Mouse (Mus musculus) brain, embryonic 14.5 days (tissue): ENCODE measurements around the gene Kctd18. TPM values are rescaled to one million over a fixed set of nuclear protein-coding genes. Genes with fewer than 3 reads are reported as not detected.

Experiments
- DNase-seq: peaks from one replicate; pipeline ENCODE4 v3.0.0-alpha.2; 2011; ENCODE audit warnings: low read depth
- CTCF ChIP-seq: fragments of 200-500 bp; IDR thresholded peaks from 2 replicates; pipeline ENCODE4 v1.5.1; 2012; ENCODE audit warnings: inconsistent platforms, mild to moderate bottlenecking, moderate library complexity, borderline replicate concordance; ENCODE audit not compliant: insufficient read depth, insufficient read length; ENCODE audit errors: extremely low read depth
- POLR2A ChIP-seq: fragments of 200-500 bp; IDR thresholded peaks from 2 replicates; pipeline ENCODE4 v1.6.1; 2012; ENCODE audit warnings: mild to moderate bottlenecking, inconsistent platforms, borderline replicate concordance; ENCODE audit not compliant: poor library complexity, insufficient read depth, insufficient read length, severe bottlenecking; ENCODE audit errors: extremely low read depth
- polyA plus RNA-seq: library from polyadenylated mRNA; depleted of rRNA; stranded (reverse); fragments of >200 nt; gene quantifications from 2 replicates; pipeline ENCODE4 v1.2.3, GENCODE M21; 2012; rRNA removed

Kctd18 gene
- polyA plus RNA-seq, 1 experiment: 33.5 TPM

DNA sequence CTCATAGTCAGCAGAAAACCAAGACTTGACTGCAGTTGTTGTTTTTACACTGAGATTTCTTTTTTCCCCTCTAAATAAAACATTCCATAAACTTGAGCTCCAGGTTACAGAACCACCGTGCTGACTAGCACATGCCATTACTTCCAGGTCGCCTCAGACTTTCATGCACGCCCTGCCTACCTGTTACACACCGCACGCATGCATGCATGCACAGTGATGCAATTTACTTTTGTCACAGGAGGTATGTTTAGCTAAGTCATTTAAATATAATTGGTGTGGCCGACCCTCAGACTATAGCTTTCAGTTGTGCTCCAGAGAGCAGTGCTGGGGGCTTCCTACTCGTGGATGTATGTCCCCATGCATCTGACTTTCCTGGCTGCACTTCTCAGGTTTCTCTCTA lies 77.7 kb downstream of the Kctd18 start:
- TF ChIP-seq POLR2A: no peak
- TF ChIP-seq CTCF: no peak
- DNase-seq: no peak

- TF ChIP-seq POLR2A: no peak
- no peak for TF ChIP-seq CTCF
- DNase-seq: peak; percentile 77
Observed at GRCm38 (mm10) chr1:57940691-57941090, 78.1 kb downstream of the Kctd18 start.

DNA sequence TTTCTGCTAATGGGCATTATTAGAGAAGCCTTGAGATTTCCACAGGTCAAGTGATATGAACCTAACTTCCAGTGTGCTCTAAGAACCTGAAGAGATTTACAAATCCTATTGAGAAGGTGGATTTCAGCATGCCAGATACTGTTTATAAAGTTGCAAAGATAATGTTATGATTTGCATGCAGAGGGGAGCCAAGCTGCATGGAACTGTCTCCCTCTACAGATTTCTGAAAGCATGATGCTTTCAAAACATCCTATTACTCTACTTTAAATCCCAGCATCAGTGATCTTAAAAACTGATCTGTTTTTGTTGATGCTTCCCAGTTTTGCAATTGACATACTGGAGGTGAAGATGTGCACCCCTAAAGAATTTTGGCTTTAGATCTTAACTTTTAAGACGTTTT lies 84.5 kb downstream of the Kctd18 start:
- TF ChIP-seq POLR2A (no peak), CTCF (no peak)
- no peak for DNase-seq

DNA sequence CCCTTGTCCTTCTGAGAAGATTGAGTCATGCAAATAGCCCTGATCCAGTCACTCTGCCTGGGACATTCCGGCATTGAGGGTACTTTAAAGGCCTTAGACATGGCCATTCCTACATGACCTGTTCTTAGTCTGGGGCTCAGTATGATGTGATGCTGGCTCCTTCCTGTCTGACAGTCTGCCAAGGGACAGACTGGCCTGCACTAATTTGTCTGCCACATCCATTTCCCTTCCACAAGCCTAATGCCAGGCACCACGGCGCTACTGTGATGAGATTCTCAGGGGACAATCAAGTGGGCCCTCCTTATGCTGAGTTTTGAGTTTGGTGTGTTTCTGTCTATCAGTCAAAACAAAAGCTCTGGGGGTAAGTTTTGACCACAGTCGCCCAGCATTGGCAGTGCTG lies 100.2 kb downstream of the Kctd18 start:
- peak; percentile 31 for DNase-seq
- TF ChIP-seq POLR2A (no peak), CTCF (no peak)

GRCm38 (mm10) chr1:57917342-57917741 lies 101.4 kb downstream of the Kctd18 start:
- DNase-seq: no peak

DNA sequence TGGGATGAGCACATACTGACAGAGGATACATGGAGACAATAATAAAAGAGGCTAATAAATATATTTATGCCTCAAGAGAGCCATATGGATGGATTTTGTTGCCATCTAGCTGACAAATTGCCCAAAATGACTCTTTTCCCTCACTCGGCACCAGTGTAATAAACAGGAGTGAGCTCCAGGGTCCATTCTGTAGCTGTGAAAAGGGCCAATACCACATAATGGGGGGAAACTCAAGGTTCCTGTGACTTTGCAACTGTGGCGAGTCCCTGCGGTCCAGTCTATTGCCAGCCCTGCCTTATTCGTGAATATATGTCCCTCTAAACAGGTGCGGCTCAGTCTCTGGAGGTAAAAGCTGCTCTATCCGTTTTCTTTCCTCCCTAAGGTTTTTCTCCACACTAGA lies 107.2 kb downstream of the Kctd18 start:
- no peak for DNase-seq
- TF ChIP-seq POLR2A: no peak
- TF ChIP-seq CTCF: no peak

More at GRCm38 (mm10) chr1:57917342-57917741, 101.4 kb downstream of the Kctd18 start:
- TF ChIP-seq POLR2A (no peak), CTCF (no peak)

DNA sequence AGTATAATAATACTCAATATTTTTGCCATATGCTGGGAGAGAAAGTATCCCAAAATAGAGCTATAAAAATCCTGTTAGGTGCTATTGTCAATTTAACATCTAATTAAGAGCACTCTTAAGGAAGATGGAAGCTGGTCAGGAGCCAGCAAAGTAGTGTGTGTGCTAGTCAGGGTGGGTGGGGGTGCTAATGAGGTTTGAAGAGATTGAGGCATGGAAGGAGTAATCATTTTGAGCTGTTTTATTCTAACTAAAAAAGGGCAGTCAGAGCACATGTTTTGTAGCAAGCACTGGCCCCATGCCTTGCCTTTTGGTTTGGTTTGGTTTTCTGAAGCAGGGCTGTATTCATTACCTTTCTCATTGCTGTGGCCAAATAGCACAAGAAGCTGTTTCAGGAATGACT lies 112.4 kb downstream of the Kctd18 start:
- TF ChIP-seq POLR2A (no peak), CTCF (no peak)
- DNase-seq: peak; percentile 68

DNA sequence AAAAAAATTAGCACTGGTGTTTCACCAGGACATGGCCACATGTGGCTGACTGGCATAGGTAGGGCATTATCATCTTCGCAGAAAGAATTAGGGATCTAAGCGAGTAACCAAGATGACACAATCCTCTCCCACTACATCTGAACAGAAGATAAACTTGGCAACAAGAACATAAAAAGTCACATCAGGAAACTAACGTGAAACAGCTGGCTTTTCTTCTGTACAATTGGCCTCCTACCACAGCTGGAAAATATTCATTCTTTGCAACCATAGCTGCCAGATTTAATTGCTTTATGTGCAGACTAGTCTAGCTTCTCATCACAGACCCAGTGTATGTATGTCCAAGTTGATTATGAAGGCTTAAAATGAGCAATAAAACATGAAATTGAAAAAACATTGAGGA lies 112.8 kb downstream of the Kctd18 start:
- TF ChIP-seq CTCF (no peak), POLR2A (no peak)
- DNase-seq: no peak

Other genes with a start within 250 kb of the Kctd18 start
- 21.5 and 33.5 TPM in 2 replicates for gene Spats2l, start 244.8 kb downstream of the Kctd18 start, polyA plus RNA-seq
- gene Sgo2a, start 23.0 kb downstream of the Kctd18 start, polyA plus RNA-seq: 5.3 and 6.8 TPM in 2 replicates
- 0.29 and 0.44 TPM in 2 replicates for gene Aox1, start 11.0 kb upstream of the Kctd18 start, polyA plus RNA-seq
- 0.18 and 0.64 TPM in 2 replicates for gene Aox3, start 94.2 kb upstream of the Kctd18 start, polyA plus RNA-seq
- 0.22 and 0.40 TPM in 2 replicates for gene Aox4, start 191.4 kb upstream of the Kctd18 start, polyA plus RNA-seq